Mouse (Mus musculus) heart, embryonic 14.5 days (tissue): ENCODE results near the gene Ptch1. TPM values are rescaled to one million over a fixed set of nuclear protein-coding genes. Genes with fewer than 3 reads are reported as not detected.

ENCODE experiments used
- ATAC-seq: fragments of 200-750 bp; cut with Nextera tagmentation; 2 replicates; pipeline ENCODE4 v1.8.0; 2017; ENCODE audit warnings: low read depth, moderate TSS enrichment; ENCODE audit not compliant: insufficient number of reproducible peaks, insufficient read depth, low FRiP score
- H3K27ac ChIP-seq, 2 experiments: fragments of 200-500 bp in 1 of 2; fragments of 300-500 bp in 1 of 2; sonication (generic) in 1 of 2; replicated peaks in 1 of 2; 2 replicates each; pipeline ENCODE4 v1.5.1; 2012 to 2014; ENCODE audit warnings: low read depth in 2 of 2, low read length in 2 of 2, control low read depth in 1 of 2, mild to moderate bottlenecking in 1 of 2, mixed read lengths in 1 of 2; ENCODE audit not compliant: control insufficient read depth in 1 of 2, insufficient read depth in 1 of 2
- H3K27me3 ChIP-seq: fragments of 300-500 bp; sonication (generic); 2 replicates; pipeline ENCODE4 v1.6.1; 2014; ENCODE audit warnings: mild to moderate bottlenecking, low read length, control low read depth; ENCODE audit not compliant: control insufficient read depth, insufficient read depth
- H3K36me3 ChIP-seq: fragments of 300-500 bp; sonication (generic); 2 replicates; pipeline ENCODE4 v1.6.1; 2014; ENCODE audit warnings: mild to moderate bottlenecking, control low read depth, low read length, mixed read lengths; ENCODE audit not compliant: control insufficient read depth, insufficient read depth
- H3K4me1 ChIP-seq, 2 experiments: fragments of 200-500 bp in 1 of 2; fragments of 300-500 bp in 1 of 2; sonication (generic) in 1 of 2; 2 replicates each; pipeline ENCODE4 v1.6.1; 2012 to 2014; ENCODE audit warnings: low read length in 2 of 2, control low read depth in 1 of 2, mixed read lengths in 1 of 2; ENCODE audit not compliant: control insufficient read depth in 2 of 2, insufficient read depth in 2 of 2
- H3K4me2 ChIP-seq: fragments of 300-500 bp; sonication (generic); 2 replicates; pipeline ENCODE4 v1.6.1; 2014; ENCODE audit warnings: mild to moderate bottlenecking, low read length
- H3K4me3 ChIP-seq, 2 experiments: fragments of 200-500 bp in 1 of 2; fragments of 300-500 bp in 1 of 2; sonication (generic) in 1 of 2; 2 replicates each; pipeline ENCODE4 v1.5.1; 2012 to 2014; ENCODE audit warnings: low read length in 2 of 2, mild to moderate bottlenecking in 2 of 2, control low read depth in 1 of 2, low read depth in 1 of 2, moderate library complexity in 1 of 2; ENCODE audit not compliant: control insufficient read depth in 1 of 2, insufficient read depth in 1 of 2
- H3K9ac ChIP-seq: fragments of 300-500 bp; sonication (generic); 2 replicates; pipeline ENCODE4 v1.6.1; 2014; ENCODE audit warnings: mild to moderate bottlenecking, low read length
- H3K9me3 ChIP-seq: fragments of 300-500 bp; sonication (generic); 2 replicates; pipeline ENCODE4 v1.6.1; 2016; ENCODE audit warnings: low read length, control low read depth; ENCODE audit not compliant: control insufficient read depth
- WGBS: fragments of 180-500 bp; shearing (Covaris S2); extraction: QIAGEN DNeasy Blood & Tissue Kit; methylation state at CpG from one replicate; pipeline ENCODE4 v1.1.7; 2014; 5-methylcytosine and 5-hydroxymethylcytosine counted together
- polyA plus RNA-seq: library from polyadenylated mRNA; unstranded; fragments of >200 nt; fragmentation: Nextera tagmentation; extraction: Ambion mirVana; gene quantifications from 2 replicates; pipeline ENCODE4 v1.2.1, GENCODE M21; 2014

Gene Ptch1
- polyA plus RNA-seq, 1 experiment from 2014 or later, result 8.4 TPM

GRCm38 (mm10) chr13:63552291-63552932 lies 21.0 kb downstream of the Ptch1 start:
- 74% methylated on average over 10 of the region's 10 CpGs for WGBS
- Histone ChIP-seq H3K27me3 (no peaks in the 10 kb centered on the region), H3K9me3 (no peaks in the 10 kb centered on the region), H3K4me3 (no peak overlapping the region), H3K9ac (no peak overlapping the region), H3K4me1 (peaks cover 21 to 70% of the 10 kb centered on the region in 2 experiments), H3K27ac (no peak overlapping the region), H3K36me3 (peaks cover 12% of the 10 kb centered on the region; the same call in 1 of the 2 replicates), H3K4me2 (no peak overlapping the region)
- peak; percentile 33; the same call in 1 of the 2 replicates for ATAC-seq

- H3K9me3 ChIP-seq, result no peaks in the 10 kb centered on the region
- H3K9ac ChIP-seq, result no peak overlapping the region
- H3K4me1 ChIP-seq, result peaks cover 21 to 64% of the 10 kb centered on the region in 2 experiments
- H3K27me3 ChIP-seq, result no peaks in the 10 kb centered on the region
- no peak overlapping the region for H3K27ac ChIP-seq
- H3K4me3 ChIP-seq, result no peak overlapping the region
- no peak for ATAC-seq
- H3K4me2 ChIP-seq, result no peak overlapping the region
- 74% methylated on average over 10 of the region's 10 CpGs for WGBS
- peaks cover 16% of the 10 kb centered on the region; the same call in 1 of the 2 replicates for H3K36me3 ChIP-seq
These were observed 21.7 kb downstream of the Ptch1 start for GRCm38 (mm10) chr13:63551552-63552290.

GRCm38 (mm10) chr13:63550367-63550766 lies 23.0 kb downstream of the Ptch1 start:
- Histone ChIP-seq H3K36me3 (peaks cover 23% of the 10 kb centered on the region; the same call in 1 of the 2 replicates), H3K27ac (no peak overlapping the region), H3K27me3 (no peaks in the 10 kb centered on the region), H3K4me2 (no peak overlapping the region), H3K4me3 (no peak overlapping the region), H3K4me1 (peaks cover 18 to 53% of the 10 kb centered on the region in 2 experiments), H3K9ac (no peak overlapping the region), H3K9me3 (no peaks in the 10 kb centered on the region)
- ATAC-seq, result no peak
- 73% methylated on average over 5 of the region's 5 CpGs for WGBS

GRCm38 (mm10) chr13:63549210-63549609 lies 24.2 kb downstream of the Ptch1 start:
- ATAC-seq, result no peak
- Histone ChIP-seq H3K36me3 (peaks cover 34% of the 10 kb centered on the region), H3K9ac (no peak overlapping the region)

GRCm38 (mm10) chr13:63548571-63548970 lies 24.8 kb downstream of the Ptch1 start:
- no peaks in the 10 kb centered on the region for H3K27me3 ChIP-seq
- H3K4me3 ChIP-seq, result no peak overlapping the region
- 56% methylated on average over 4 of the region's 4 CpGs for WGBS
- H3K9ac ChIP-seq, result 0 out of 2 replicates have a peak overlapping the region, but pooled peaks have one; percentile 18
- no peaks in the 10 kb centered on the region for H3K9me3 ChIP-seq
- H3K36me3 ChIP-seq, result peaks cover 40% of the 10 kb centered on the region
- peaks cover 15 to 48% of the 10 kb centered on the region in 2 experiments for H3K4me1 ChIP-seq
- H3K27ac ChIP-seq, result 0 out of 4 replicates have a peak overlapping the region, but pooled peaks of 1 of the 2 experiments have one; percentile 6
- ATAC-seq, result no peak
- H3K4me2 ChIP-seq, result no peak overlapping the region

More at GRCm38 (mm10) chr13:63549210-63549609, 24.2 kb downstream of the Ptch1 start:
- no peaks in the 10 kb centered on the region for H3K9me3 ChIP-seq
- peaks cover 16 to 52% of the 10 kb centered on the region in 2 experiments for H3K4me1 ChIP-seq
- H3K4me2 ChIP-seq, result no peak overlapping the region
- no peak overlapping the region for H3K4me3 ChIP-seq
- WGBS, result 14% methylated on average over 5 of the region's 5 CpGs
- H3K27me3 ChIP-seq, result no peaks in the 10 kb centered on the region
- H3K27ac ChIP-seq, result 0 out of 4 replicates have a peak overlapping the region, but pooled peaks of 1 of the 2 experiments have one; percentile 6

GRCm38 (mm10) chr13:63545291-63545690 lies 28.1 kb downstream of the Ptch1 start:
- Histone ChIP-seq H3K27ac (no peak overlapping the region), H3K4me1 (peaks cover 6 to 18% of the 10 kb centered on the region in 2 experiments), H3K9me3 (no peaks in the 10 kb centered on the region), H3K9ac (no peak overlapping the region), H3K4me2 (no peak overlapping the region), H3K4me3 (no peak overlapping the region), H3K27me3 (no peaks in the 10 kb centered on the region), H3K36me3 (peaks cover 66% of the 10 kb centered on the region)
- WGBS, result 78% methylated on average over 7 of the region's 7 CpGs
- no peak for ATAC-seq

- Histone ChIP-seq H3K36me3 (peaks cover 70% of the 10 kb centered on the region), H3K27me3 (no peaks in the 10 kb centered on the region), H3K9ac (no peak overlapping the region), H3K27ac (no peak overlapping the region), H3K4me1 (peaks cover 6 to 16% of the 10 kb centered on the region in 2 experiments), H3K9me3 (no peaks in the 10 kb centered on the region), H3K4me2 (no peak overlapping the region), H3K4me3 (no peak overlapping the region)
- WGBS, result 66% methylated on average over 5 of the region's 5 CpGs
- no peak for ATAC-seq
These were observed 28.5 kb downstream of the Ptch1 start for GRCm38 (mm10) chr13:63544967-63545253.
